Mouse (Mus musculus): ENCODE measurements around the gene Gm20388. TPM values are rescaled to one million over a fixed set of nuclear protein-coding genes. Genes with fewer than 3 reads are reported as not detected.

Gm20388 gene
- polyA plus RNA-seq, 1 experiment, result 59.3 TPM

DNA sequence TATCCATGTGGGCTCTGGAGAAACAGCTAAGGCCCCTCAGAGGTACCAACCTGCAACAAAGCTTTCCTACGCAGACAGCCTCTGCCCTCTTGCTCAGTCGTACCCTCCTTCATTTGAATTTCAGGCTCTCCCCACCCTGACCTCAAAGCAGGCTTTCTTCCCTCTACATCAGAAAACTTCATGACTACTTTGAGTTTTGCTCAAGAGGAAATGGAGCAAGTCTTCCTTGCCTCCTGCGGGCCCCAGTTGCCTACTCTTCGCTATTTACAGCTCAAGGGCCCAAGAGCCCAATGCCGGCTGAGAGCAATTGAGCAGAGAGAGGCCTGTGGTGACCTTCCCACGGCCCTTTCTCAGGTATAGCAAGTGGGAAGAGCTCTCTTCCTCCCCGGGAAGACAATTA is 4451.9 kb downstream of the Gm20388 start:
- DNase-seq (ENCODE audit: low read depth), result no peak
- no peak for TF ChIP-seq POLR2A (IDR thresholded peaks at IDR 0.05; ENCODE audit: borderline replicate concordance, extremely low read depth, insufficient read depth, insufficient read length, poor library complexity, severe bottlenecking)
- TF ChIP-seq CTCF (IDR thresholded peaks at IDR 0.05; ENCODE audit: borderline replicate concordance, extremely low read depth, insufficient read depth, insufficient read length), result no peak

- TF ChIP-seq POLR2A (IDR thresholded peaks at IDR 0.05; ENCODE audit: borderline replicate concordance, extremely low read depth, insufficient read depth, insufficient read length, poor library complexity, severe bottlenecking) (no peak), CTCF (IDR thresholded peaks at IDR 0.05; ENCODE audit: borderline replicate concordance, extremely low read depth, insufficient read depth, insufficient read length) (no peak)
- no peak for DNase-seq (ENCODE audit: low read depth)
Observed at GRCm38 (mm10) chr8:124363337-124363736, 4452.7 kb downstream of the Gm20388 start.

DNA sequence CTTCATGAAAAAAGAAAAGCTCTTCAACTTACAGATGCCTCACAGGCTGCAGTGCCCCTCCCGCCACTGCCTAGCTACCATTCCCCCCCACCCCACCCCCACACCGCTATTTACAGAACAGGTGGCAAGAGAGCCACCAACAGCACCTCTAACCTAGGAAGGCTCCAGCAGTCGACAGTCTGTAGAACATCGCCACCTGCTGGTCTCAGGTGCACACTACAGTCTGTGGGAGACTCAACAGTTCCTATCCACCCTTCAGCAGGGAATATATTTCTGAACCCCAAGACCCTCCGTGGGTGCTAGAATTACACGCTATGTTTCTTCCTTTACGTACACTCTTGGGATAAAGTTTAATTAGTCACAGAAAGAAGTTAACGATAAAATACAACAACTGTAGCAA is 4457.6 kb downstream of the Gm20388 start:
- peak; percentile 79 for DNase-seq (ENCODE audit: low read depth)
- TF ChIP-seq POLR2A (IDR thresholded peaks at IDR 0.05; ENCODE audit: borderline replicate concordance, extremely low read depth, insufficient read depth, insufficient read length, poor library complexity, severe bottlenecking) (no peak), CTCF (IDR thresholded peaks at IDR 0.05; ENCODE audit: borderline replicate concordance, extremely low read depth, insufficient read depth, insufficient read length) (peak; percentile 94)

DNA sequence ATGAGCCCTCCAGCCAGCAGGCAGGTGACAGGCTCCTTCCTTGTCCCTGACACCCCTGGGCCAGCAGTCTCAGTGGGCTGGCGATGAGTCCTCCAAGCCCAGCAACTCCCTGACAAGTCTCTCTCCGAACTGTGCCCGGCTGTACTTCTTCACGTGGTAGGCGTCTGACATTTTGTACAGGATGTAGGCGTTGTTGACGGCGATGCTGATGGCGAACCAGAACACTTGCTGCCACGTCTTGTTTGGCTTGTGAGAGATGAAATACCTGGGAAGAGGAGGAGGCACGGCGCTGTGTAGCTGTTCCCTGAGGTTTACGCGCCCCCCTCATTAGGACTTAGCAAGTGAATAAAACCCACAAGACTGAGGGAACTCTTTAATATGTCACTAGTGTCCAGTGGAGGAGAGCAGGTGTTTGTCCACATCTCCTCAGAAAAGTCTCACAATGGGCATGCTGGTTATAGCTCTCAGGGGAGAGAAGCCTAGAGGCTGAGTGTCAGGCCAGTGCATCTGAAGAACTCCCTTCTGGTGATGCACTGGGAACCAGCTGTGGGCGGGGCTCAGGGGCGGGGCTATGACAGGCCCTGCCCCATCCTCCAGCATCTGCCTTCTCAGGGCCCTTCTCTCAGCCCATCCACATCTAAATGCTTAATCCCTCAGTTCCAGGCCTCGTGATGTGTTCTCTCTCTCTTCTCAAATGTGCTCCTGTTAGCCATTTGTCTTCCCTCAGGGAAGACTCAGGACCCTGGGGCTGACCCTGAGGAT is 4460.0 kb downstream of the Gm20388 start:
- no peak for TF ChIP-seq POLR2A (IDR thresholded peaks at IDR 0.05; ENCODE audit: borderline replicate concordance, extremely low read depth, insufficient read depth, insufficient read length, poor library complexity, severe bottlenecking)
- no peak for TF ChIP-seq CTCF (IDR thresholded peaks at IDR 0.05; ENCODE audit: borderline replicate concordance, extremely low read depth, insufficient read depth, insufficient read length)
- no peak for DNase-seq (ENCODE audit: low read depth)

- no peak for DNase-seq (ENCODE audit: low read depth)
- no peak for TF ChIP-seq POLR2A (IDR thresholded peaks at IDR 0.05; ENCODE audit: borderline replicate concordance, extremely low read depth, insufficient read depth, insufficient read length, poor library complexity, severe bottlenecking)
Observed at GRCm38 (mm10) chr8:124371410-124372123, 4460.9 kb downstream of the Gm20388 start.

- no peak for TF ChIP-seq POLR2A (IDR thresholded peaks at IDR 0.05; ENCODE audit: borderline replicate concordance, extremely low read depth, insufficient read depth, insufficient read length, poor library complexity, severe bottlenecking)
- no peak for TF ChIP-seq CTCF (IDR thresholded peaks at IDR 0.05; ENCODE audit: borderline replicate concordance, extremely low read depth, insufficient read depth, insufficient read length)
- DNase-seq (ENCODE audit: low read depth), result no peak
Observed at GRCm38 (mm10) chr8:124373753-124374152, 4463.1 kb downstream of the Gm20388 start.

DNA sequence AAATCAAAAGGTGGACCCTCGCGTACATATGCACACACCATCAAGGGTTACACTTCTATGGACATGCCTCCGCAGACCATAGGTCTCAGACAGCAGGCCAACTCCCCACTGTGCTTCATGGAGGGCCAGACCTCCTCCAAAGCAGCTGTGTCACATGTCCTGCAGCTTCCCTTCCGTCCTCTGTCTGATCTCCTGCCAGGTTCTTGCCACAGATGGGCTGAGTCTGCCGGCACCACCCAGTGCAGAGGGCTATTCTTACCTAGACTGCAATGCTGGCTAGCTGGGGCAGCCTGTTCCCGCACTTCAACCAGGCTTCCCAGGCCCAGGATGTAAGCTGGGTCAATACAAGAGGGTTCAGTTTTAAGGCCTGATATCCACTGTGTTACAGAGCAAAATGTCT is 4464.5 kb downstream of the Gm20388 start:
- TF ChIP-seq POLR2A (IDR thresholded peaks at IDR 0.05; ENCODE audit: borderline replicate concordance, extremely low read depth, insufficient read depth, insufficient read length, poor library complexity, severe bottlenecking) (no peak), CTCF (IDR thresholded peaks at IDR 0.05; ENCODE audit: borderline replicate concordance, extremely low read depth, insufficient read depth, insufficient read length) (no peak)
- no peak for DNase-seq (ENCODE audit: low read depth)

GRCm38 (mm10) chr8:124375727-124376126 is 4465.1 kb downstream of the Gm20388 start:
- no peak for TF ChIP-seq CTCF (IDR thresholded peaks at IDR 0.05; ENCODE audit: borderline replicate concordance, extremely low read depth, insufficient read depth, insufficient read length)
- TF ChIP-seq POLR2A (IDR thresholded peaks at IDR 0.05; ENCODE audit: borderline replicate concordance, extremely low read depth, insufficient read depth, insufficient read length, poor library complexity, severe bottlenecking), result no peak
- DNase-seq (ENCODE audit: low read depth), result no peak

GRCm38 (mm10) chr8:124376406-124376805 is 4465.8 kb downstream of the Gm20388 start:
- TF ChIP-seq POLR2A (IDR thresholded peaks at IDR 0.05; ENCODE audit: borderline replicate concordance, extremely low read depth, insufficient read depth, insufficient read length, poor library complexity, severe bottlenecking) (no peak), CTCF (IDR thresholded peaks at IDR 0.05; ENCODE audit: borderline replicate concordance, extremely low read depth, insufficient read depth, insufficient read length) (no peak)
- no peak for DNase-seq (ENCODE audit: low read depth)

DNA sequence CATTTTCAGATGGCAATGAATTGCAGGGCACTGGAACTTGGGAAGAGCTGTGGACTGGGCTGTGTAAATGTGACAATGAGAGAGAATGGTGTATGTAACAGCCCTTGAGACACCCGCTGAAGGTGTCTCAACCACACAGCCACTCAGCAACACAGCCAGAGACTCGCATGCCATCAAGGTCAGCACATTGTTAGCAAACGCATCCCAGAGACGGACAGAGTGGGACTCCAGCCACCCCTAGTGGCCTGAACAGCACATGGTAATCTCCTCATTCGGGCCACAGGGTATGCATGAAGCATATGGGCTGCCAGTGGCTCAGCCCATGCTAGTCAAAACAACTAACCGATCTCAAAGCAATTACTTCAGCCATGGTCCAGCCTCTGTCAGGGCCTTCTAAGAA is 4468.6 kb downstream of the Gm20388 start:
- TF ChIP-seq POLR2A (IDR thresholded peaks at IDR 0.05; ENCODE audit: borderline replicate concordance, extremely low read depth, insufficient read depth, insufficient read length, poor library complexity, severe bottlenecking), result no peak
- TF ChIP-seq CTCF (IDR thresholded peaks at IDR 0.05; ENCODE audit: borderline replicate concordance, extremely low read depth, insufficient read depth, insufficient read length), result peak; percentile 13; the same call in 1 of the 2 replicates
- no peak for DNase-seq (ENCODE audit: low read depth)

DNA sequence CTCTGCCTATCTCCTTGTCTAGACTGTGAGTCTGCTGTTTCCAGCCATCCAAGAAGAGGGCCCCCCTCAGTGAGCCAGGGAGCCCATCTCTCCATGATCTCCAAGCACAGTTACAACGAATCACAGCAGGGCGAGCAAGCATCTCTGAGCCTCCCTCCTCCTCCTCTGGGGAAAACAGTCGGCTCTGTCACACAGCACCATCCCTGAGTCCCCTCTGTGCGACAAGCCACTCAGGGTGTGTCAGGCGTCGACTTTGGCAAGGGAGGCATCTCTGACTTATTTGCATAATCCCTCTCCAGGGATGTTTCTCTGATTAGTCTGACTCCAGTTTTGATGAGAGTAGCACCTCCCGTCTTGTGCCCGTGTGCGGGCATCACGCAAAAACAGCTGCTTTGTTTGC is 4471.6 kb downstream of the Gm20388 start:
- TF ChIP-seq POLR2A (IDR thresholded peaks at IDR 0.05; ENCODE audit: borderline replicate concordance, extremely low read depth, insufficient read depth, insufficient read length, poor library complexity, severe bottlenecking), result no peak
- no peak for TF ChIP-seq CTCF (IDR thresholded peaks at IDR 0.05; ENCODE audit: borderline replicate concordance, extremely low read depth, insufficient read depth, insufficient read length)
- DNase-seq (ENCODE audit: low read depth), result peak; percentile 62

DNA sequence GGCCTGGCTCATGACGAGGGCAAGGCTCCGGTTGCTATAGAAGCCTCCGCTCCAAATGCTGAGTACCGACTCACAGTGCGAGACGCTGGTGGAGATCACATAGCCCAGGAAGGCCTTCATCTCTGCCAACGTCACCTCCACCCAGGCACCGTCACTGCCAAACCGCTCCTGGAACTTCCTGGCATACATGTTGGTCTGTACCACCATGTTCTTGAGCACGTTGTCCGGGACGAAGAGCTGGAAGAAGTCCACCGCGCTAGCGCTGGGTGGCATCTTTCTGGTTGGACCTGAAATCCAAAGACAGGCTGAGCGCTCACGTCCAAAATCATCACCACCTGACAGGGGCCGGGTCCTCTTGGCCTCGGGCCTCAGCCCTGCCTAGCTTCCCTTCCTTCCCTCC is 4473.7 kb downstream of the Gm20388 start:
- TF ChIP-seq POLR2A (IDR thresholded peaks at IDR 0.05; ENCODE audit: borderline replicate concordance, extremely low read depth, insufficient read depth, insufficient read length, poor library complexity, severe bottlenecking) (no peak), CTCF (IDR thresholded peaks at IDR 0.05; ENCODE audit: borderline replicate concordance, extremely low read depth, insufficient read depth, insufficient read length) (no peak)
- no peak for DNase-seq (ENCODE audit: low read depth)

All from brain, embryonic 14.5 days (tissue).